Mouse (Mus musculus): Measurements from ENCODE around the gene Cmtm8. TPM values are rescaled to one million over a fixed set of nuclear protein-coding genes. Genes with fewer than 3 reads are reported as not detected.

Cmtm8 gene
- polyA plus RNA-seq, 1 experiment from 2014 or later: 32.1 TPM

DNA sequence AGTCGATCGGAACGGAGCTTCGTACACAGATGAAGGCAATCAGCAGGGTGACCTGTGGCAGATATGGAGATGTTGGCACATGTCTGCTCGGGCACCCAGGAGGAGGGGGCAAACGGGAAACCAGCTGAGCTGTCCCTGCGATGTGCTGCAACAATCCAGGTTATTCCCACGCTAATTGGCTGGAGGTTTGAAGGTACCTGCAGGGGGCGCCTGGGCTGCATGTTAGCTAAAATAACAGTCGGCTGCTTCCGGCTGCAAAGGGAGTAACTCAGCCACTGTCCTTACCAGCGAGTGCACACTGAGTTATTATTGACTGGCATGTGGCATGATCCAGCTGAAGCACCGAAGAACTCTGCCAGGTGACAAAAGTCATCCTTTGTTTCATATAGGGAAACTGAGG, 80.6 kb downstream of the Cmtm8 start:
- Histone ChIP-seq H3K9me3 (replicated peaks) (0 out of 2 replicates have a peak, but pooled peaks cover 4% of the 10 kb centered on the region), H3K36me3 (peaks cover 69% of the 10 kb centered on the region), H3K4me3 (no peak overlapping the region), H3K27ac (replicated peaks) (no peak overlapping the region), H3K4me1 (peaks cover 15% of the 10 kb centered on the region), H3K27me3 (ENCODE audit: low read depth, poor library complexity, severe bottlenecking) (no peaks in the 10 kb centered on the region)
- DNase-seq (ENCODE audit: low spot score): peak; percentile 38
- WGBS: 68% methylated on average over 13 of the region's 13 CpGs

- H3K36me3 ChIP-seq: peaks cover 80% of the 10 kb centered on the region
- no peaks in the 10 kb centered on the region for H3K27me3 ChIP-seq (ENCODE audit: low read depth, poor library complexity, severe bottlenecking)
- H3K4me1 ChIP-seq: peaks cover 1% of the 10 kb centered on the region
- no peak overlapping the region for H3K4me3 ChIP-seq
- WGBS: 74% methylated on average over 11 of the region's 11 CpGs
- no peak overlapping the region for H3K27ac ChIP-seq (replicated peaks)
- no peak for DNase-seq (ENCODE audit: low spot score)
- H3K9me3 ChIP-seq (replicated peaks): 0 out of 2 replicates have a peak, but pooled peaks cover 4% of the 10 kb centered on the region
Measured at GRCm38 (mm10) chr9:114761848-114762247, 82.1 kb downstream of the Cmtm8 start.

DNA sequence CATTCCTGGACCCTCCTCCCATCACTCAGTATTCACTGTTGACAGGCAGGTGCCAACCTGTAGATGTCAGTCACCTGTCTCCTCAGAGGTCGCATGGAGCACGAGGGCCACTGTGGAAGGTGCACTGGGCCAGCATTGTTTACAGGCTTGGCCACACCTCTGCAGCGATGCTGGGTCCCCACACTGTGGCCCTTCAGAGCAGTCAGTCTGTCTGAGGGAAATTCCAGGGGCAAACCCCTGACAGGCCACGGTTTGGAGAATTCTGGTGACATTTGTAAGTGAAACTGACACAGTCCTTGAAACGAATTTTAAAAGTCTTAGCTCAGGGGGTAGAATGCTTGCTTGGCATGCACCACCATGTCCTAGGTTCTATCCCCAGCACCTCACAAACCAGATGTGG, 83.6 kb downstream of the Cmtm8 start:
- 84% methylated on average over 5 of the region's 5 CpGs for WGBS
- Histone ChIP-seq H3K27ac (replicated peaks) (no peak overlapping the region), H3K4me1 (no peaks in the 10 kb centered on the region), H3K27me3 (ENCODE audit: low read depth, poor library complexity, severe bottlenecking) (no peaks in the 10 kb centered on the region), H3K9me3 (replicated peaks) (no peaks in the 10 kb centered on the region), H3K4me3 (no peak overlapping the region), H3K36me3 (peaks cover 79% of the 10 kb centered on the region)
- no peak for DNase-seq (ENCODE audit: low spot score)

- H3K27ac ChIP-seq (replicated peaks): no peak overlapping the region
- H3K4me1 ChIP-seq: no peaks in the 10 kb centered on the region
- no peaks in the 10 kb centered on the region for H3K27me3 ChIP-seq (ENCODE audit: low read depth, poor library complexity, severe bottlenecking)
- no peaks in the 10 kb centered on the region for H3K9me3 ChIP-seq (replicated peaks)
- DNase-seq (ENCODE audit: low spot score): no peak
- H3K36me3 ChIP-seq: peaks cover 79% of the 10 kb centered on the region
- no peak overlapping the region for H3K4me3 ChIP-seq
- 88% methylated on average over 4 of the region's 4 CpGs for WGBS
Measured at GRCm38 (mm10) chr9:114759886-114760285, 84.1 kb downstream of the Cmtm8 start.

DNA sequence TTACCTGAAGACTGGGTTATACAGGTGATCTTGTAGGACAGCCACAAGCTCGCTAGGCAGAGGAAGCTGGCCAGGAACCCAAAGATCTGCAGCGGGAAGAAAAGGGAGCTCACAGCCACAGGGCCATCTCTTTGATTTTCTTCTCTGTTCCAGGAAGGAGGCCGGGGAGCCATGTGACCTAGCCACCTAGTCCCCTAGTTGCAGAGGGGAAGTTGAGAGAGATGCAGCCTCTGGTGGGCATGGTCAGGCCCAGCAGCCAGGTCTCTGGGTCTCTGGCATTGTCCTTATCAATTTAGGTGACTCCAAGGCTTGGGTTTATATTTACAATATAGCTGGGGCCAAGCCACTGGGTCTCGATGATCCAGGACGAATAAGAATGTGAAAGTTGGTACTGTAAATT, 85.2 kb downstream of the Cmtm8 start:
- Histone ChIP-seq H3K9me3 (replicated peaks) (no peaks in the 10 kb centered on the region), H3K27me3 (ENCODE audit: low read depth, poor library complexity, severe bottlenecking) (no peaks in the 10 kb centered on the region)
- DNase-seq (ENCODE audit: low spot score): no peak

DNA sequence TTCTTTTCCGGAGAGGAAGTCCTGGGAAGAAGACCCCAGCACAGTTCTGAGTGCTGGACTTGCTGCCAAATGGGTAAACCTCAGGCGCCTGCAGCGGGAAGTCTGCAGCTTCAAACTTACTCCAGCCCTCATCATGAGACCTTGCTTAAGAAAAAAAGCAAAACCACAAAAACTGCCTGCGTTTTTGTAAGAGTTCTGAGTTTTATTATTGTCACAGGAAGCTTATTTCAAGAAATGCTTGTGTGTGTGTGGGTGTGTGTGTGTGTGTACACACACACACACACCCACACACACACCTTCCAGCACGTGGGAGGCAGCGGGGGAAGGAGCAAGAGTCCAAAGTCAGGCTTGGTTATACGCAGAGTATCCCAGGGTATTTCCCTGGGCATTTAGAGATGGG, 85.7 kb downstream of the Cmtm8 start:
- H3K4me3 ChIP-seq: no peak overlapping the region
- peaks cover 2% of the 10 kb centered on the region for H3K4me1 ChIP-seq
- peaks cover 80% of the 10 kb centered on the region for H3K36me3 ChIP-seq
- WGBS: 87% methylated on average over 7 of the region's 7 CpGs
- H3K27ac ChIP-seq (replicated peaks): no peak overlapping the region
- H3K9me3 ChIP-seq (replicated peaks): no peaks in the 10 kb centered on the region
- no peak for DNase-seq (ENCODE audit: low spot score)
- no peaks in the 10 kb centered on the region for H3K27me3 ChIP-seq (ENCODE audit: low read depth, poor library complexity, severe bottlenecking)

More for the DNA sequence above, 85.2 kb downstream of the Cmtm8 start:
- WGBS: 87% methylated on average over 5 of the region's 5 CpGs
- Histone ChIP-seq H3K36me3 (peaks cover 82% of the 10 kb centered on the region), H3K27ac (replicated peaks) (no peak overlapping the region), H3K4me1 (no peaks in the 10 kb centered on the region), H3K4me3 (no peak overlapping the region)

- WGBS: 9% methylated on average over 36 of the region's 36 CpGs
- H3K27ac ChIP-seq (replicated peaks): peak overlapping the region; percentile 76
Measured at GRCm38 (mm10) chr9:114752863-114753484, 91.0 kb downstream of the Cmtm8 start.

GRCm38 (mm10) chr9:114752311-114752710, 91.6 kb downstream of the Cmtm8 start:
- peaks cover 11% of the 10 kb centered on the region for H3K4me1 ChIP-seq
- no peak overlapping the region for H3K27ac ChIP-seq (replicated peaks)
- H3K4me3 ChIP-seq: peak overlapping the region; percentile 57; the same call in 1 of the 2 replicates
- peaks cover 54% of the 10 kb centered on the region for H3K36me3 ChIP-seq
- no peaks in the 10 kb centered on the region for H3K9me3 ChIP-seq (replicated peaks)
- no peak for DNase-seq (ENCODE audit: low spot score)
- no peaks in the 10 kb centered on the region for H3K27me3 ChIP-seq (ENCODE audit: low read depth, poor library complexity, severe bottlenecking)
- WGBS: 75% methylated on average over 9 of the region's 9 CpGs

More at GRCm38 (mm10) chr9:114752863-114753484, 91.0 kb downstream of the Cmtm8 start:
- H3K4me1 ChIP-seq: peaks cover 11% of the 10 kb centered on the region
- no peaks in the 10 kb centered on the region for H3K27me3 ChIP-seq (ENCODE audit: low read depth, poor library complexity, severe bottlenecking)
- H3K9me3 ChIP-seq (replicated peaks): no peaks in the 10 kb centered on the region
- DNase-seq (ENCODE audit: low spot score): peak; percentile 88
- peak overlapping the region; percentile 57 for H3K4me3 ChIP-seq
- peaks cover 51% of the 10 kb centered on the region for H3K36me3 ChIP-seq

DNA sequence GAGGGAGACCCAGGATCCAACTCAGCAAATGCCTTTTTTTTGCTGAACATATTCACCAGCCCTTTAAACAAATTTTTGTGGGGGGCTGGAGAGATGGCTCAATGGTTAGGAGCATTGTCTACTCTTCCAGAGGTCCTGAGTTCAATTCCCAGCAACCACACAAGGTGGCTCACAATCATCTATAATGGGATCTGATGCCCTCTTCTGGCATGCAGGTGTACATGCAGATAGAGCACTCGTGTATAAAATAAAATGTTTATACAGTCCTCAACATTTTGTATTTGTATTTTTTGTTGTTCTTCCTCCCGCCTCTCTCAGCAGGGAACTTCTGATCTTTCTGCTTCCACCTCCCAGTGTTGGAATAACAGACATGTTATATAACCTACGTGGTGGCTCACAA, 92.4 kb downstream of the Cmtm8 start:
- WGBS: 83% methylated on average over 3 of the region's 3 CpGs
- Histone ChIP-seq H3K36me3 (peaks cover 54% of the 10 kb centered on the region), H3K27ac (replicated peaks) (no peak overlapping the region), H3K4me3 (no peak overlapping the region), H3K27me3 (ENCODE audit: low read depth, poor library complexity, severe bottlenecking) (no peaks in the 10 kb centered on the region), H3K9me3 (replicated peaks) (no peaks in the 10 kb centered on the region), H3K4me1 (peaks cover 11% of the 10 kb centered on the region)
- DNase-seq (ENCODE audit: low spot score): no peak

GRCm38 (mm10) chr9:114747466-114747865, 96.5 kb downstream of the Cmtm8 start:
- H3K36me3 ChIP-seq: peaks cover 62% of the 10 kb centered on the region
- no peak overlapping the region for H3K27ac ChIP-seq (replicated peaks)
- 91% methylated on average over 12 of the region's 12 CpGs for WGBS
- H3K9me3 ChIP-seq (replicated peaks): no peaks in the 10 kb centered on the region
- no peak for DNase-seq (ENCODE audit: low spot score)
- no peaks in the 10 kb centered on the region for H3K27me3 ChIP-seq (ENCODE audit: low read depth, poor library complexity, severe bottlenecking)
- no peak overlapping the region for H3K4me3 ChIP-seq
- peaks cover 2% of the 10 kb centered on the region; the same call in 1 of the 2 replicates for H3K4me1 ChIP-seq

GRCm38 (mm10) chr9:114747012-114747411, 96.9 kb downstream of the Cmtm8 start:
- H3K4me3 ChIP-seq: no peak overlapping the region
- peaks cover 64% of the 10 kb centered on the region for H3K36me3 ChIP-seq
- no peak overlapping the region for H3K27ac ChIP-seq (replicated peaks)
- DNase-seq (ENCODE audit: low spot score): no peak
- 90% methylated on average over 10 of the region's 10 CpGs for WGBS
- H3K4me1 ChIP-seq: no peaks in the 10 kb centered on the region
- H3K27me3 ChIP-seq (ENCODE audit: low read depth, poor library complexity, severe bottlenecking): no peaks in the 10 kb centered on the region
- H3K9me3 ChIP-seq (replicated peaks): no peaks in the 10 kb centered on the region

DNA sequence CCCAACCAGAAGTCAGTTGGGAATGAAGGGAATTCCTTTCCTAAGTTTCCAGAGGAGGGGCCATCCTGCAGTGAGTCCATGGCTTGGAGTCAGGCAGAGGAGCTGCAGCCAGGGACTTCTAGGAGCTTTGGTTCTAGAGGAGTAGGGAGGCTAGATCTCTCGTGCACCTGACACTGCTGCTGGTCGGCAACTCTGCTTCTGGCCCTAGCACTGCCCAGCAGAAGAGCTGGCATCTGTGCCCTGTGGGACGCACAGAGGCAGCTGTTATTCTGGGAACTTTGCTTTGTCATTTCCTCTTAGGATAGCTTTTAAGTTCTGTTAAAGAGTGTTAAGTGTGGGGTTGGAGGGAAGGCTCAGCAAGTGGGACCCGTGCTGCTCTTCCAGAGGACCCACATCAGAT, 98.3 kb downstream of the Cmtm8 start:
- DNase-seq (ENCODE audit: low spot score): no peak
- Histone ChIP-seq H3K4me3 (no peak overlapping the region), H3K36me3 (peaks cover 70% of the 10 kb centered on the region), H3K9me3 (replicated peaks) (no peaks in the 10 kb centered on the region), H3K27ac (replicated peaks) (no peak overlapping the region), H3K4me1 (no peaks in the 10 kb centered on the region), H3K27me3 (ENCODE audit: low read depth, poor library complexity, severe bottlenecking) (no peaks in the 10 kb centered on the region)
- WGBS: 83% methylated on average over 4 of the region's 4 CpGs

DNA sequence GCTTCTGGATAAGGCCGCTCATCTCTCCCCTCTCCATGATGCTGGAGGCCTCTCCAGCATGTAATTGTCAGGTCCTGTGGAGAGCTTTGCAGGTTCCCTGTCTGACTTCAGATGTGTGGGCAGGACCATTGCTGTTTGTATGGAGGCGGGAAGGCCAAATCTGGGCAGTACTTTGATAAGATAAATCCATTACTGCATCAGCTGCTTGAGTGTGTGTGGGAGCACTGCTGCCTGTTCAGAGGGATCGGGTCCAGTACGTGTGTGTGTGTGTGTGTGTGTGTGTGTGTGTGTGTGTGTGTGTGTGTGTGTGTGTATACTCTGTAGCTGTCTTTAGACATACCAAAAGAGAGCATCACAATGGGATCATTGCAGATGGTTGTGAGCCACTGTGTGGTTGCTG, 98.8 kb downstream of the Cmtm8 start:
- Histone ChIP-seq H3K27ac (replicated peaks) (no peak overlapping the region), H3K36me3 (peaks cover 70% of the 10 kb centered on the region), H3K27me3 (ENCODE audit: low read depth, poor library complexity, severe bottlenecking) (no peaks in the 10 kb centered on the region), H3K4me3 (no peak overlapping the region), H3K4me1 (no peaks in the 10 kb centered on the region), H3K9me3 (replicated peaks) (no peaks in the 10 kb centered on the region)
- DNase-seq (ENCODE audit: low spot score): no peak
- 89% methylated on average over 4 of the region's 4 CpGs for WGBS
